Mouse (Mus musculus): ENCODE data around the gene Polr3c.
"Not testable (repeated sequence)": the region's sequence is repeated elsewhere in the genome, so short reads cannot be mapped to it uniquely, and the experiment has no call there.

Polr3c gene

GRCm38 (mm10) chr3:96727343-96727827 is at the start of gene Polr3c, which contains the start of gene Rnf115:
Polr3c (minus strand) TSS chr3:96727628.
Rnf115 (plus strand) TSS chr3:96727664.
- peak; percentile 93 to 94 for DNase-seq (ENCODE audit: low spot score in 2 of 2)

- no peak for DNase-seq (ENCODE audit: low spot score in 2 of 2)
Measured at GRCm38 (mm10) chr3:96777120-96777519, 49.7 kb upstream of the Polr3c start.

DNA sequence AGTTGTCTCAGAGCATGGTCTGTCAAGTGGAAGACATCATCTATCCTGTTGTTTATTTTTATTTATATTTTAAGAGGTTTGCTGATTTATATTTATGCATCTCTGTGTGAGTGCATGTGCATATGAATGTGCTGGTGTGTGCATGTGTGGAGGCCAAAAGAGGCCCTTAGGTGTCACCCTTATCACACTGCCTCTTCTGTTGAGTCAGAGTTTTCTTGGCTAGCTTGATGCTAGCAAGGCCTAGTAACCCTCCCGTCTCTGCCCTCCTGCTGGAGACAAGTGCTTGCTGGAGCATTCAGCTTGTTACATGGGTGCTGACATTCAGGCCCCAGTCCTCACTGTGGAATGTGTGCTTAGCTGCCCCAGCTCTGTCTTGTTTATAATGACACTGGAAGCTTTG is 45.5 kb upstream of the Polr3c start:
- DNase-seq (ENCODE audit: low spot score in 2 of 2), result no peak

GRCm38 (mm10) chr3:96769971-96770370 is 42.5 kb upstream of the Polr3c start:
- no peak for DNase-seq (ENCODE audit: low spot score in 2 of 2)

DNA sequence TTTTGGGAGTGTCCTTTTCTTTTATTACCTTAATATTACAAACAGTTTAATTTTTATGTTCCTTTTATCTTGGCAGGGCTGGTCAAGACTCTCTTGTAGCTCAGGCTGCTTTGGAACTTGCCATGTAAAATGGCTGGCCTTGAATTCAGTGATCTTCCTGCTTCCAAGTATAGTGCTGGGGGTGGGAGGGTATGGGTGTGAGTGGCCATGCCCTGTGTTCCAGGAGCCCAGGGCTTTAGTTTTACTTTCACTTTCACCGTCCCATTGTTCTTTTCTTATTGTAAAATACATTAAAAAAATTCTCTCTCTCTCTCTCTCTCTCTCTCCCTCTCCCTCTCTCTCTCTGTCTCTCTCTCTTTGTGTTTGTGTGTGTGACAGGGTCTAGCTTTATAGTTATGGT is 37.1 kb upstream of the Polr3c start:
- no peak for DNase-seq (ENCODE audit: low spot score in 2 of 2)

DNA sequence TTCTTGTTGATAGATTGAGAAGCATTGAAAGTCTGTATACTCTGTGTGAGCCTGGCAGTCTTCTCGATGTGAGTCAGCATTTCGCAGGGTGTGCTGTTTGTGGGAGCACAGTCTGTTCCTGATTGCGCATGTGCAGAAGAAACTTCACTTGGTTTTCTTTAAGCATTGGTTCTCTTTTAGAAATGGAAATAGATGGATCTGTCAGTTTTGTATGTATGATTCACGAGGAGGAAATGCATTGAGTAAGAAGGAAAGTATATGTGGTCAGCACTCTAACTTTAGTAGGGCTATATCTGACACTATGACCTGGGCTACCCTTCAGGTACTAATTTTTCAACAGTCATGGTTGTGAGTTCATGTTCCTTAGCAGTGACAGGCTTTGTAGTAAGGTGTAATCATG is 32.3 kb upstream of the Polr3c start:
- no peak for DNase-seq (ENCODE audit: low spot score in 2 of 2)

DNA sequence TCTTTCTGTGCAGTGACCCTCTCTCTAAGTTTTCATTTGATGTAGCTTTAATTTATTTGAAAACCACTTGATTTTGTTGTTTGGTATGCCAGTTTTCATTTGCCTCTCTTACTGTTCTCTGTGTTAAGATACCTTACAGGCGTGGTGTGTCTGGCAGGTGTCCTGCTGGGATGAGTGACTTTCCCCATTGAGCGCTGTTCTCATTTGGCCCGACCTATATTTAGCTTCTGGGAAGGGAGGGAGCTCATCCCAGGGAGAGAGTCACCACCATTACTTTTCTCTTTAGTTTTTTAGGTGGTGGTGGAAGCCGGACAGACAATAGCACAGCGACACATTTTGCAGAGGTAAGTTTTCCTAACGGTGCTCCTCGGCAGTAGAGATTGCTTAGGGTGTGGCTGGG is 30.3 kb upstream of the Polr3c start:
- DNase-seq (ENCODE audit: low spot score in 2 of 2), result no peak

- DNase-seq (ENCODE audit: low spot score in 2 of 2), result no peak
Measured at GRCm38 (mm10) chr3:96755935-96756334, 28.5 kb upstream of the Polr3c start.

GRCm38 (mm10) chr3:96746829-96747228 is 19.4 kb upstream of the Polr3c start:
- DNase-seq (ENCODE audit: low spot score in 2 of 2), result no peak

DNA sequence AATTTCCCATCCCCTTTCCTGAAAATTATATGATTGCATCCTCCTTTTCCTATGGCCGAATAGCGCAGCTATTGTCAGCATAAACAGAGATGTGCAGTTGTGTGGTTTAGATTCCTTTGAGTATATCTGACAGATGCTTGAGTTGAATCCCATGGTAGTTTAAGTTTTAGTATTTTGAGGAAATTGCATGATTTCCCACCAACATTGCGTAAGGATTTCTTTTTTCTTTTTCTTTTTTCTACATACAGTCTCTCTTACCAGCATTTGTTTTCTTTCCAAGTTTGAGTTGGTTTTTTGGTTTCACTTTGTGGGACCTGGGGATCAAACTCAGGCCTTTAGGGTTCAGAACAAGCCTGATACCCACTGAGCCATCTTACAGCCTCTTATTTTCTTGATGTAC is 16.9 kb upstream of the Polr3c start:
- DNase-seq (ENCODE audit: low spot score in 2 of 2), result no peak

GRCm38 (mm10) chr3:96740279-96740678 is 12.9 kb upstream of the Polr3c start:
- not testable (repeated sequence) for DNase-seq (ENCODE audit: low spot score in 2 of 2)

- no peak for DNase-seq (ENCODE audit: low spot score in 2 of 2)
Measured at GRCm38 (mm10) chr3:96737995-96738394, 10.6 kb upstream of the Polr3c start.

- DNase-seq (ENCODE audit: low spot score in 2 of 2), result no peak
Measured at GRCm38 (mm10) chr3:96737013-96737740, 9.7 kb upstream of the Polr3c start.

- DNase-seq (ENCODE audit: low spot score in 2 of 2), result no peak
Measured at GRCm38 (mm10) chr3:96735200-96735599, 7.8 kb upstream of the Polr3c start.

- DNase-seq (ENCODE audit: low spot score in 2 of 2), result no peak
Measured at GRCm38 (mm10) chr3:96733984-96734383, 6.6 kb upstream of the Polr3c start.

- no peak for DNase-seq (ENCODE audit: low spot score in 2 of 2)
Measured at GRCm38 (mm10) chr3:96730785-96731184, 3.4 kb upstream of the Polr3c start.

DNA sequence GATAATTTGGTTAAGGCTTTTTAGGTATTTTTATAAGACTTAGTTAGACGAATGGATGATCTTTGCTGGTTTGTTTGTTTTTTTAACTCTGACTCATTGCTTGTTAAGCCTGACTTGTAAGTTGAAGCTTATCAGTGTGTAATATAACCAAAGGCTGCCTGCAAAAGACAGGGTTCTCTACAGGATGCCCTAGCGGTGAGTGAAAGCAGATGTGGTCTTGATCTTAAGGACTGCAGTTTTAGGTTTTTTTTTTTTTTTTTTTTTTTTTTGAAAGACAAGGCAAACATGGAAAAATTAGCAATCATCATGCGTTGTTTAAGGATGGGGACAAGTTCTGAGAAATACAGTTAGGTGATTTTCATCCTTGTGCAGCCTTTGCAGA is 2.0 kb upstream of the Polr3c start:
- DNase-seq (ENCODE audit: low spot score in 2 of 2), result peak in 1 of 2 experiments; percentile 31

DNA sequence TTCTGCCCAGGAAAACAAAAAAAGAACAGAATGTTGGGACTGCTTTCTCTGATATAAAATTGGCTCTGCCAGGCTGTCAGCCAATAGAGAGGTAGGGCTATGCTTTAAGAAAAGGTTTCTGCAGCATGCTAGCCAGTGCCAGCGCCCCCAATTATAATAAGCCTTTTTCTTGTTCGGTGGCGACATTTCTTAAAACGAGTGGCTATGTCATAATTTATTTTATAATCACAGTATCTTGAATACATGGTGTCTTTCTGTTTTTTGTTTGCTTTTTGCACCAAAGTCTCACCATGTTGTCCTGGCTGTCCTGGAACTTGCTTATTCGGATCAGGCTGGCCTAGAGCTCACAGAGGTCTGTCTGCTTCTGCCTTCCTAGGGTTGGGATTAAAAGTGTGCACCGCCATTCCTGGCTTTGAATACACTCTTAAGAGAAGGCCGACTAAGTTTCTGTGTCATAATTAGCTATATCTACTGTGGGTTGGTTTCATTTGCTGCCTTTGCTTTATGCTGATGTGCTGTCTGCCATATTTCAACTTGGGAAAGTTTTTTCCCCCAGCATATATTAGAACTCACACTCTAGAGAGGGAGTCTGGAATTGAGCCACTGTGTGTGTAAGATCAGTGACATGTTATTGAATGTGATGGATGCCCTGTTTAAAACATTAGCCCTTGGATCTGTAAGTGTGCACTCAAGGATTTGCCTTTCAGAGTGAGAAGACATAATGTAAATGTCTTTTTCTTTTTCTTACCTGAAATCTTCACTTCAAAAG is 1.4 kb upstream of the Polr3c start:
- no peak for DNase-seq (ENCODE audit: low spot score in 2 of 2)

GRCm38 (mm10) chr3:96727828-96728633 is 603 bp upstream of the Polr3c start:
- DNase-seq (ENCODE audit: low spot score in 2 of 2), result peak in 1 of 2 experiments; percentile 30

GRCm38 (mm10) chr3:96719173-96719572 is 8.3 kb downstream of the Polr3c start:
- no peak for DNase-seq (ENCODE audit: low spot score in 2 of 2)

DNA sequence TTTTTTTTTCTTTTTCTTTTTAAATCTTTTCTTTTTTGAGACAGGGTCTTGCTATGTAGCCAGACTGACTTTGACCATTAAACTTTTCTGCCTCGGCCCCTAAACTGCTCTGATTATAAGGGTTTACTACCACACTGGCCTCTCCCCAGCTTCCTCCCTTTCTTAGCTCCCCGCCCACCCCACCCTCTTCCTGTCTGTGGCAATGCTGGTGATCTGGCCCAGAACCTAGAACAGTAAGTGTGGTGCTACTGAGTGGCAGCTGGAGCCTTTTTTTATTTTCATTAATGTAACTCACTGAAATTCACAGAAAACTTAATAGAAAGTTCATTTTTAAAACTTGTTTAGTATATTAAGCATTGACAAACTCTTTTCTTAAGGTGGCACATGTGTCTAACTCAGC is 11.6 kb downstream of the Polr3c start:
- no peak for DNase-seq (ENCODE audit: low spot score in 2 of 2)

DNA sequence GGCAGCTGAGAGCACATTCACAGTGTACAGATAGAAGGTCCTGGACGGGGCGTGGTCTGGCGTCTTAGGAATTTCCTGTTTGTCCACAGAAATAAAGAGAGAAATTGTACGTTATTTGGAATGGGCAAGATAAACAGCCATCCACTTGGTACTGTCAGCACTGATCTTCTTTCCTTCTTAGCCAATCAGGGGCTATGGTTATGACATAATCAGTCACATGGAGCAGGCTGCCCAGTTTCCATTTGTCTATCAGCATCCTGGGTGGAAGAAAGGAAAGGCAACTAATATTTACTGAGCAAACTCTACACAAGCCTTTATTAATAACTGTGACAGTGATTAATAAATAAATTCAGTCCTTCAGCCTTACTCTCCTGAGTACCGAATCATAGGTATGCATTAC is 13.1 kb downstream of the Polr3c start:
- no peak for DNase-seq (ENCODE audit: low spot score in 2 of 2)
